Mouse (Mus musculus): ENCODE measurements around the gene Tcte2.

- no peak for TF ChIP-seq CTCF (IDR thresholded peaks at IDR 0.05; ENCODE audit: borderline replicate concordance, insufficient read depth, low read length)
- no peak for TF ChIP-seq POLR2A (IDR thresholded peaks at IDR 0.05; ENCODE audit: low read depth, low read length)
Observed at GRCm38 (mm10) chr17:13730980-13731726, 30.5 kb downstream of the Tcte2 start.

Measured in embryonic fibroblast, embryonic 13.5 days (primary cell).